Mouse (Mus musculus): ENCODE results near the gene Gm10490. TPM values are rescaled to one million over a fixed set of nuclear protein-coding genes. Genes with fewer than 3 reads are reported as not detected.
"Not testable (repeated sequence)": the region's sequence is repeated elsewhere in the genome, so short reads cannot be mapped to it uniquely, and the experiment has no call there.

Gene Gm10490
- polyA plus RNA-seq, 1 experiment = not detected

- no peak for DNase-seq
- Histone ChIP-seq H3K4me3 (ENCODE audit: insufficient read depth, low read depth, low read length) (no peak overlapping the region), H3K27me3 (replicated peaks; ENCODE audit: control insufficient read depth, insufficient read depth, low read length) (no peaks in the 10 kb centered on the region), H3K36me3 (ENCODE audit: control insufficient read depth, insufficient read depth, low read length) (no peaks in the 10 kb centered on the region), H3K4me1 (ENCODE audit: control insufficient read depth, insufficient read depth, low read length) (no peaks in the 10 kb centered on the region), H3K27ac (ENCODE audit: insufficient read depth, low read depth, low read length) (no peak overlapping the region)
- TF ChIP-seq POLR2A (IDR thresholded peaks at IDR 0.05; ENCODE audit: low read depth, low read length) (no peak), CTCF (conservative IDR thresholded peaks at IDR 0.05; ENCODE audit: insufficient read depth, insufficient read length, low read depth, low read length) (no peak)
- 93% methylated on average over 5 of the region's 5 CpGs for WGBS
These were observed 4.9 kb upstream of the Gm10490 start for GRCm38 (mm10) chrX:7904441-7904840.

- TF ChIP-seq POLR2A (IDR thresholded peaks at IDR 0.05; ENCODE audit: low read depth, low read length) (no peak), CTCF (conservative IDR thresholded peaks at IDR 0.05; ENCODE audit: insufficient read depth, insufficient read length, low read depth, low read length) (no peak)
- 94% methylated on average over 5 of the region's 5 CpGs for WGBS
These were observed 1.6 kb upstream of the Gm10490 start, which contains the start of gene Gm10491 for GRCm38 (mm10) chrX:7907735-7908134. Gm10491 (minus strand) TSS chrX:7907835.

GRCm38 (mm10) chrX:7910473-7910872 lies 1.1 kb downstream of the Gm10490 start:
- Histone ChIP-seq H3K27ac (ENCODE audit: insufficient read depth, low read depth, low read length) (no peak overlapping the region), H3K36me3 (ENCODE audit: control insufficient read depth, insufficient read depth, low read length) (no peaks in the 10 kb centered on the region), H3K4me1 (ENCODE audit: control insufficient read depth, insufficient read depth, low read length) (no peaks in the 10 kb centered on the region), H3K4me3 (ENCODE audit: insufficient read depth, low read depth, low read length) (no peak overlapping the region), H3K27me3 (replicated peaks; ENCODE audit: control insufficient read depth, insufficient read depth, low read length) (no peaks in the 10 kb centered on the region)
- no peak for TF ChIP-seq POLR2A (IDR thresholded peaks at IDR 0.05; ENCODE audit: low read depth, low read length)
- peak; percentile 33 for TF ChIP-seq CTCF (conservative IDR thresholded peaks at IDR 0.05; ENCODE audit: insufficient read depth, insufficient read length, low read depth, low read length)
- WGBS = 46% methylated on average over 6 of the region's 6 CpGs
- peak; percentile 14 for DNase-seq

More at GRCm38 (mm10) chrX:7907735-7908134, 1.6 kb upstream of the Gm10490 start, which contains the start of gene Gm10491:
- Histone ChIP-seq H3K4me3 (ENCODE audit: insufficient read depth, low read depth, low read length) (no peak within 1 kb of the TSS), H3K27ac (ENCODE audit: insufficient read depth, low read depth, low read length) (no peak within 1 kb of the TSS), H3K27me3 (replicated peaks; ENCODE audit: control insufficient read depth, insufficient read depth, low read length) (no peaks in the 10 kb centered on the region), H3K36me3 (ENCODE audit: control insufficient read depth, insufficient read depth, low read length) (no peaks in the 10 kb centered on the region), H3K4me1 (ENCODE audit: control insufficient read depth, insufficient read depth, low read length) (no peaks in the 10 kb centered on the region)
- DNase-seq = no peak

- H3K4me3 ChIP-seq (ENCODE audit: insufficient read depth, low read depth, low read length); H3K27me3 ChIP-seq (replicated peaks; ENCODE audit: control insufficient read depth, insufficient read depth, low read length); H3K36me3 ChIP-seq (ENCODE audit: control insufficient read depth, insufficient read depth, low read length); H3K27ac ChIP-seq (ENCODE audit: insufficient read depth, low read depth, low read length); H3K4me1 ChIP-seq (ENCODE audit: control insufficient read depth, insufficient read depth, low read length): not testable (repeated sequence)
- peak; percentile 32 for DNase-seq
- 2% methylated on average over 3 of the region's 3 CpGs for WGBS
- TF ChIP-seq CTCF (conservative IDR thresholded peaks at IDR 0.05; ENCODE audit: insufficient read depth, insufficient read length, low read depth, low read length) = peak; percentile 17; the same call in 1 of the 2 replicates
These were observed 6.3 kb downstream of the Gm10490 start for GRCm38 (mm10) chrX:7915669-7916068.

- not testable (repeated sequence) for H3K27me3 ChIP-seq (replicated peaks; ENCODE audit: control insufficient read depth, insufficient read depth, low read length); H3K36me3 ChIP-seq (ENCODE audit: control insufficient read depth, insufficient read depth, low read length); H3K4me3 ChIP-seq (ENCODE audit: insufficient read depth, low read depth, low read length); H3K4me1 ChIP-seq (ENCODE audit: control insufficient read depth, insufficient read depth, low read length); DNase-seq; H3K27ac ChIP-seq (ENCODE audit: insufficient read depth, low read depth, low read length)
- 79% methylated on average over 6 of the region's 6 CpGs for WGBS
- TF ChIP-seq CTCF (conservative IDR thresholded peaks at IDR 0.05; ENCODE audit: insufficient read depth, insufficient read length, low read depth, low read length) = 0 out of 2 replicates have a peak, but pooled peaks have one; percentile 14
These were observed 8.6 kb downstream of the Gm10490 start for GRCm38 (mm10) chrX:7917960-7918359.

- no peak within 1 kb of the TSS for H3K4me3 ChIP-seq (ENCODE audit: insufficient read depth, low read depth, low read length)
These were observed 10.4 kb downstream of the Gm10490 start, which contains the start of gene Pcsk1n for GRCm38 (mm10) chrX:7919601-7920383. Pcsk1n (plus strand) TSS chrX:7919822.

GRCm38 (mm10) chrX:7922032-7922431 lies 12.7 kb downstream of the Gm10490 start:
- under 1% methylated on average over 44 of the region's 48 CpGs for WGBS
- no peak for DNase-seq
- Histone ChIP-seq H3K4me3 (ENCODE audit: insufficient read depth, low read depth, low read length) (0 out of 2 replicates have a peak overlapping the region, but pooled peaks have one; percentile 8), H3K4me1 (ENCODE audit: control insufficient read depth, insufficient read depth, low read length) (no peaks in the 10 kb centered on the region), H3K27ac (ENCODE audit: insufficient read depth, low read depth, low read length) (no peak overlapping the region), H3K27me3 (replicated peaks; ENCODE audit: control insufficient read depth, insufficient read depth, low read length) (no peaks in the 10 kb centered on the region; the same call in 1 of the 2 replicates), H3K36me3 (ENCODE audit: control insufficient read depth, insufficient read depth, low read length) (no peaks in the 10 kb centered on the region)
- no peak for TF ChIP-seq CTCF (conservative IDR thresholded peaks at IDR 0.05; ENCODE audit: insufficient read depth, insufficient read length, low read depth, low read length)
- no peak for TF ChIP-seq POLR2A (IDR thresholded peaks at IDR 0.05; ENCODE audit: low read depth, low read length)

More at GRCm38 (mm10) chrX:7919601-7920383, 10.4 kb downstream of the Gm10490 start, which contains the start of gene Pcsk1n:
- TF ChIP-seq CTCF (conservative IDR thresholded peaks at IDR 0.05; ENCODE audit: insufficient read depth, insufficient read length, low read depth, low read length) = no peak
- TF ChIP-seq POLR2A (IDR thresholded peaks at IDR 0.05; ENCODE audit: low read depth, low read length) = no peak
- Histone ChIP-seq H3K4me1 (ENCODE audit: control insufficient read depth, insufficient read depth, low read length) (no peaks in the 10 kb centered on the region), H3K27me3 (replicated peaks; ENCODE audit: control insufficient read depth, insufficient read depth, low read length) (no peaks in the 10 kb centered on the region; the same call in 1 of the 2 replicates), H3K27ac (ENCODE audit: insufficient read depth, low read depth, low read length) (no peak within 1 kb of the TSS), H3K36me3 (ENCODE audit: control insufficient read depth, insufficient read depth, low read length) (no peaks in the 10 kb centered on the region)
- WGBS = 19% methylated on average over 21 of the region's 40 CpGs
- no peak for DNase-seq
